Mouse (Mus musculus) heart, embryonic 13.5 days (tissue): ENCODE results near the gene Icam5. TPM values are rescaled to one million over a fixed set of nuclear protein-coding genes. Genes with fewer than 3 reads are reported as not detected.
"Not testable (repeated sequence)": the region's sequence is repeated elsewhere in the genome, so short reads cannot be mapped to it uniquely, and the experiment has no call there.

Experiments used
- ATAC-seq: fragments of 200-750 bp; cut with Nextera tagmentation; 2 replicates; pipeline ENCODE4 v1.8.0; 2017; ENCODE audit warnings: moderate TSS enrichment; ENCODE audit not compliant: insufficient number of reproducible peaks, low FRiP score, low TSS enrichment; ENCODE audit errors: extremely low read depth
- H3K27ac ChIP-seq: fragments of 300-500 bp; sonication (generic); replicated peaks from 2 replicates; pipeline ENCODE4 v1.5.1; 2015; ENCODE audit warnings: moderate library complexity, mild to moderate bottlenecking, inconsistent platforms
- H3K27me3 ChIP-seq: fragments of 300-500 bp; sonication (generic); replicated peaks from 2 replicates; pipeline ENCODE4 v1.6.1; 2015; ENCODE audit warnings: mild to moderate bottlenecking, inconsistent platforms
- H3K36me3 ChIP-seq: fragments of 300-500 bp; sonication (generic); 2 replicates; pipeline ENCODE4 v1.6.1; 2015; ENCODE audit warnings: mild to moderate bottlenecking, inconsistent platforms
- H3K4me1 ChIP-seq: fragments of 300-500 bp; sonication (generic); 2 replicates; pipeline ENCODE4 v1.6.1; 2015; ENCODE audit warnings: inconsistent platforms
- H3K4me2 ChIP-seq: fragments of 300-500 bp; sonication (generic); 2 replicates; pipeline ENCODE4 v1.6.1; 2015; ENCODE audit warnings: inconsistent platforms, mild to moderate bottlenecking, moderate library complexity
- H3K4me3 ChIP-seq: fragments of 300-500 bp; sonication (generic); 2 replicates; pipeline ENCODE4 v1.5.1; 2015; ENCODE audit warnings: moderate library complexity, mild to moderate bottlenecking, inconsistent platforms
- H3K9ac ChIP-seq: fragments of 300-500 bp; sonication (generic); 2 replicates; pipeline ENCODE4 v1.6.1; 2015; ENCODE audit warnings: inconsistent platforms, mild to moderate bottlenecking, moderate library complexity
- H3K9me3 ChIP-seq: fragments of 300-500 bp; sonication (generic); 2 replicates; pipeline ENCODE4 v1.6.1; 2016; ENCODE audit warnings: inconsistent platforms
- WGBS: fragments of 180-500 bp; shearing (Covaris S2); methylation state at CpG from one replicate; pipeline ENCODE4 v1.1.7; 2015; ENCODE audit warnings: mixed read lengths; 5-methylcytosine and 5-hydroxymethylcytosine counted together
- polyA plus RNA-seq: library from polyadenylated mRNA; unstranded; fragments of >200 nt; fragmentation: Nextera tagmentation; extraction: Ambion mirVana; gene quantifications from 2 replicates; pipeline ENCODE4 v1.2.1, GENCODE M21; 2015

Icam5 gene
- polyA plus RNA-seq, 1 experiment from 2014 or later: 0.04 TPM

DNA sequence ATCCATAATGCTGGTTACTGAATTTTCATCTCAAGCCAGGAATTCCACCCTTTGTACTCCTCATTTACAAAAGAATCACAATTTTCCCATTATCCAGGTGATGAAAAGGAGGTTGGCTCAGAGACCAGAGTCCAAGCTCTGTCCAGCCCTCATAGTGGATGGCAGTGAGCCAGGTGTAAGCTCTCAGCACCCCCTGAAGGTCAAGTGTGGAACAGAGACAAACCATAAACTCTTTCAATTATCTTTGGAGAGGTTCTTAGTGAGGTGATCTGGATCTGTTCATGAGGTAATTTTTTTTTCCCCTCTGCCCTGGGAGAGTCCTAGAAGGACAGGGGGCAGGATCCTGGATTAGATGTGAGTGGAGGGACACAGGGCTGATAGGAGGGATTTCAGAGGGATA is 31.1 kb upstream of the Icam5 start:
- peaks cover 15% of the 10 kb centered on the region for H3K4me1 ChIP-seq
- H3K9ac ChIP-seq: peak overlapping the region; percentile 59; the same call in 1 of the 2 replicates
- H3K27ac ChIP-seq: no peak overlapping the region
- H3K4me2 ChIP-seq: no peak overlapping the region
- no peaks in the 10 kb centered on the region for H3K9me3 ChIP-seq
- no peak for ATAC-seq
- H3K27me3 ChIP-seq: no peaks in the 10 kb centered on the region
- H3K4me3 ChIP-seq: no peak overlapping the region
- H3K36me3 ChIP-seq: peaks cover 16% of the 10 kb centered on the region

DNA sequence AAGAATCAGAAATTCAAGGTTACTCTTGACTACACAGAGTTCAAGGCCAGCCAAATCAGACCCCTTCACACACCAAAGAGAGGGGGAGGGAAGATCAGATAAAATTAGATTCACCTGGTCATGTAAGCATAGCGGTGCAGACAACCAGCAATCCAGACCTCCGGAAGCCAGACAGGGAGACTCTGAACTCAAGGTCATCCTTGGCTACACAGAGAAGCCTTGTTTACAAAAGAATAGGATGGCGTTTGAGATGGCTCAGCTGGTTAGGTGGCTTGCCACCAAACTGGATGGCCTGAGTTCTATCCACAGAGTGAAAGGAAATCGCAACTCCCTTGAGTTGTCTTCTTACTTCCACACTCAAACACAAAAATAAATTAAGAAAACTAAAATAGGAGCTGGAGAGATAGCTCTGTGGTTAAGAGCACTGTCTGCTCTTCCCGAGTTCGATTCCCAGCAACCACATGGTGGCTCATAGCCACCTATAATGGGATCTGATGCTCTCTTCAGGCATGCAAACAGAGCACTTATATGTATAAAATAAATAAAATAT is 30.1 kb upstream of the Icam5 start:
- 67% methylated on average over 6 of the region's 6 CpGs for WGBS
- Histone ChIP-seq H3K36me3 (peaks cover 26% of the 10 kb centered on the region), H3K9ac (0 out of 2 replicates have a peak overlapping the region, but pooled peaks have one; percentile 24), H3K4me1 (peaks cover 15% of the 10 kb centered on the region), H3K4me2 (no peak overlapping the region), H3K27me3 (no peaks in the 10 kb centered on the region), H3K4me3 (no peak overlapping the region), H3K9me3 (no peaks in the 10 kb centered on the region), H3K27ac (no peak overlapping the region)
- ATAC-seq: no peak

DNA sequence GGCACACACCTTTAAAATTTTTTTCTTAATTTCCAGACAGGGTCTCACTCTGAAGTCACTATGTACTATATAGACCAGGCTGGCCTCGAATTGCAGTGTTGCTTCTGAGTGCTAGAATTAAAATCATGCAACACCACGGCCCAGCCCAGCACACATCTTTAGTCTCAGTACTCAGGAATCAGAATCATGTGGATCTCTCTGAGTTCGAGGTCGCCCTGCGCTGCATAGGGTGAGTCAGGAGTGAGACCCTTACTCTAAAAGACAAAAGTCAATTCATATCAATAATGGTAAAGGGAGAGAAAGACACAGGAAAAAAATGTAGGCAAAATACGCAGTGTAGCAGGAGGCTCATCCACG is 29.6 kb upstream of the Icam5 start:
- peaks cover 15% of the 10 kb centered on the region for H3K4me1 ChIP-seq
- no peak; the same call in 1 of the 2 replicates for ATAC-seq
- H3K9me3 ChIP-seq: no peaks in the 10 kb centered on the region
- no peaks in the 10 kb centered on the region for H3K27me3 ChIP-seq
- peak overlapping the region; percentile 92 for H3K9ac ChIP-seq
- peaks cover 31% of the 10 kb centered on the region for H3K36me3 ChIP-seq
- peak overlapping the region; percentile 73; the same call in 1 of the 2 replicates for H3K27ac ChIP-seq
- 10% methylated on average over 7 of the region's 7 CpGs for WGBS
- peak overlapping the region; percentile 93 for H3K4me2 ChIP-seq
- H3K4me3 ChIP-seq: peak overlapping the region; percentile 70

DNA sequence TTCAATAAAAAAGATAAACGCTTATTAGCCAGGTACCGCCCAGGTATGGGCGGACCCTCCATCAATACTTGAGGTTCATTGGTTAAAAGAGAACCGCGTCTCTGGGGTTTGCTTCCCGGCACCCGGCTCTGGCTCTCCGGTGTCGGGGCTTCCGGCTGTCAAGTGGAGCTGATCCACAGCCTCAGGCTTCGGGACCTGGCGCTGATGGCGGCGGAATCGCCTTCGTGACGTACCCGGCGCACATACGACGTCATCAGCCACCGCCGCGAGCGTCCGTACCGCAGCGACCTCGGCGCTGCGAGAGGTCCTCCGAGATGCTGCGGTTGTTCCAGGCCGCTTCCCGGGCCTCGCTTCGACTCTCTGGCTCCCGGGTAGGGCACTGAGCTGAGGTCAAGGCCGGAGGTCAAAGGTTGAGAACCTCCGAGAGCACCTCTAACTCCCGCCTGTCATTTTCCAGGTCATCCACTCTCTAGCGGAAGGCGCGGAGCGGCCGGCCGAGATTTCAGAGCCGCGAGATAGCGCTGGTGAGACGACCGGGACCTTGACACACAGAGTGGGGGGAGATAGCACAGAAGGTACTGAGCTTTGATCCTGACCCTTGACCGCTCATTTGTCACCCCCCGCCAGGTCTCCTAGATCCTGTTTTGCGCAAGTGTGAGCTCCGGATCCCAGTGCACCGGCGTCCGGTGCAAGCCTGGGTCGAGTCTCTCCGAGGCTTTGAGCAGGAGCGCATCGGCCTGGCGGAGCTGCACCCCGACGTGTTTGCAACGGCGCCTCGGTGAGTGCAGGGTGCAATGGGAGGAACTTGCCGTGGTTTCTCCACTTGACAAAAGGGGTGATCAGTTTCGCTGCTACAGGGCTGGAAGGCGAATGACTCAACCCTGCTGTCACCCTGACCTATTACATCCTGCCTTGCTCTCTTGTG is 29.0 kb upstream of the Icam5 start, which contains the start of gene Mrpl4:
Gene Mrpl4, plus strand, starts transcription at position 112 of the 925 bp plus-strand sequence.
- WGBS: under 1% methylated on average over 72 of the region's 72 CpGs
- Histone ChIP-seq H3K27ac (peak within 1 kb of the TSS; percentile 73), H3K36me3 (peaks cover 37% of the 10 kb centered on the region), H3K9me3 (no peaks in the 10 kb centered on the region), H3K4me1 (peaks cover 15% of the 10 kb centered on the region), H3K4me3 (peak within 1 kb of the TSS; percentile 70), H3K9ac (peak within 1 kb of the TSS; percentile 92), H3K4me2 (peak within 1 kb of the TSS; percentile 93), H3K27me3 (no peaks in the 10 kb centered on the region)
- peak; percentile 65 for ATAC-seq

DNA sequence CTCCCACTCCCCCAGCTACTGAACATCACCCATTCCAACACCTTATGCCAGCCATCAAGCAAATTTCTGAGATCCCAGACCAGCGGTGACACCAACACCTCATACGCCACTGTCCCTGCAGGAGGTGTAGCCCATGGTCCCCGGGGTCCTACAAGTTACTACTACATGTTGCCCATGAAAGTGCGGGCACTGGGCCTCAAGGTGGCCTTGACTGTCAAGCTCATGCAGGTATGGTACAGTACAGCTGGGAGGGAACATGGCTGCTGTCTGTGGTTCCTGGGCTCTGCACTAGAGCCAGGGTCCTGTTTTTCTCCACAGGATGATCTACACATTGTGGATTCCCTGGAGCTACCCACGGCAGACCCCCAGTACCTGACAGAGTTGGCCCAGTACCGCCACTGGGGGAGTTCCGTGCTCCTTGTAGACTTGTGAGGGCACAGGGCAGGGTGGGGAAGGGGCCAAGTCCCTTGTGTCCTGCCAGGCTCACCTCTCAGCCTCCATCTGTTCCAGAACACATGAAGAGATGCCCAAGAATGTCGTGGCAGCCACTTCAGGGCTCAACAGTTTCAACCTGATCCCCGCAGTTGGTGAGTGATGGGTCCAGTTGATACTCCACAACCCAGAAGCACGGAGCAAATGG is 24.4 kb upstream of the Icam5 start:
- no peak overlapping the region for H3K4me3 ChIP-seq
- H3K27me3 ChIP-seq: 0 out of 2 replicates have a peak, but pooled peaks cover 3% of the 10 kb centered on the region
- 87% methylated on average over 10 of the region's 10 CpGs for WGBS
- H3K4me2 ChIP-seq: no peak overlapping the region
- H3K36me3 ChIP-seq: peaks cover 53% of the 10 kb centered on the region
- H3K27ac ChIP-seq: no peak overlapping the region
- peaks cover 7% of the 10 kb centered on the region for H3K4me1 ChIP-seq
- H3K9me3 ChIP-seq: no peaks in the 10 kb centered on the region
- ATAC-seq: no peak
- no peak overlapping the region for H3K9ac ChIP-seq

DNA sequence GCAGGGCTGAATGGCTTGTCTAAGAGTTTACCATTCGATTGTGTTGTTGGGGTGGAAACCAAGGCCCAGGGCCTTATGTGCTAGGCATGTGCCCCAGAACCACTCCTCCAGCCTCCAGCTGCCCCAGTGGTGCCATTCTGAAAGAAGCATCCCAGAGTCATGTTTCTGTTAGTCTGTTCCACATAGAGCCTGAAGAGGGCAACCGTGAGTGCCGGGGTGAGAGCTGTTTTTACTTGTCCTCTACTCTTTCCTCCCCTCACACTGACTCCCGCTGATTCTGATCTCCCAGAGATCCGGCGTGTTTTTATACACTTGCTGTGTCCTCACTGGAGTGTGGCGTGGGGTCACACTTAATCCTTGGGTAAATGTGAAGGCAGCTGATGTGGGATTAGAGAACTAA is 23.9 kb upstream of the Icam5 start:
- no peak overlapping the region for H3K4me3 ChIP-seq
- WGBS: 76% methylated on average over 7 of the region's 7 CpGs
- 0 out of 2 replicates have a peak, but pooled peaks cover 5% of the 10 kb centered on the region for H3K27me3 ChIP-seq
- no peak overlapping the region for H3K27ac ChIP-seq
- no peak overlapping the region for H3K9ac ChIP-seq
- ATAC-seq: no peak
- no peak overlapping the region for H3K4me2 ChIP-seq
- peaks cover 53% of the 10 kb centered on the region for H3K36me3 ChIP-seq
- H3K9me3 ChIP-seq: no peaks in the 10 kb centered on the region
- peaks cover 7% of the 10 kb centered on the region for H3K4me1 ChIP-seq

DNA sequence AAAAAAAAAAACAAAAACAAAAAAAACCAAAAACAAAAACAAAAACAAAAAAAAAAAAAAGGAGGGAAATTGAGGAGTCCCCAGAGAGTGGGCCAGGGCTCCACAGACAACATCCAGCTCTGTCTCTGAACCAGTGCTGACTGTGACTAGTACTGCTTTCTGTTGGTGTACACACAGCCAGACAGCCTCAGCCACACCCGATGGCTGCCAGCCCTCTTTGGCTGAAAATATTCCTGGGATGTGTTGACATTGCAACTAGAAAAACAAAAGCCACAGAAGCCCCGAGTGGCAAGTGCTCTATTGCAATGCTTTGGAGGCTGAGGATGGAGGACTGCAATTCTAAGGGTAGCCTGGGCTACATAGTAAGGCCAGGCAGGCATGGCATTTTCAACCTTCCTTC is 21.5 kb upstream of the Icam5 start:
- peaks cover 9% of the 10 kb centered on the region for H3K4me1 ChIP-seq
- no peak overlapping the region for H3K27ac ChIP-seq
- H3K27me3 ChIP-seq: peaks cover 27% of the 10 kb centered on the region
- H3K36me3 ChIP-seq: peaks cover 41% of the 10 kb centered on the region
- H3K9me3 ChIP-seq: no peaks in the 10 kb centered on the region
- no peak for ATAC-seq
- WGBS: 49% methylated on average over 2 of the region's 2 CpGs
- H3K4me3 ChIP-seq: no peak overlapping the region
- H3K4me2 ChIP-seq: no peak overlapping the region
- H3K9ac ChIP-seq: no peak overlapping the region

DNA sequence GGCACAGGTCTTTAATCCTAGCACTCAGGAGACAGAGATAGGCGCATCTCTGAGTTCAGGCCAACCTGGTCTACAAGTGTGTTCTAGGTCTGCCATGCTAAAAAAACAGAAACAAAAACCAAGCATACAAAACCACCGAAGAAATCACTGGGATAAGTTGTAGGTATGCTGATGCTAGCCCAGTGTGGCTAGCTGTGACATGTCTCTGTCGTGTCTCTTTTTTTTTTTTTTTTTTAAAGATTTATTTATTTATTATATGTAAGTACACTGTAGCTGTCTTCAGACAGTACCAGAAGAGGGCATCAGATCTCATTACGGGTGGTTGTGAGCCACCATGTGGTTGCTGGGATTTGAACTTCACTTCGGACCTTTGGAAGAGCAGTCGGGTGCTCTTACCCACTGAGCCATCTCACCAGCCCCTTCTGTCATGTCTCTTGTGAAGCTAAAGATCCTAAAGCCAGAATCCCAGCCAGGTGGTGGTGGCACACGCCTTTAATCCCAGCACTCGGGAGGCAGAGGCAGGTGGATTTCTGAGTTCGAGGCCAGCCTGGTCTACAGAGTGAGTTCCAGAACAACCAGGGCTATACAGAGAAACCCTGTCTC is 20.8 kb upstream of the Icam5 start:
- ATAC-seq, H3K4me3 ChIP-seq, H3K4me2 ChIP-seq, H3K9ac ChIP-seq, H3K9me3 ChIP-seq: not testable (repeated sequence)
- WGBS: 61% methylated on average over 9 of the region's 9 CpGs
- Histone ChIP-seq H3K36me3 (peaks cover 34% of the 10 kb centered on the region), H3K4me1 (peaks cover 15% of the 10 kb centered on the region), H3K27ac (peak overlapping the region; percentile 74; the same call in 1 of the 2 replicates), H3K27me3 (peaks cover 33% of the 10 kb centered on the region)

DNA sequence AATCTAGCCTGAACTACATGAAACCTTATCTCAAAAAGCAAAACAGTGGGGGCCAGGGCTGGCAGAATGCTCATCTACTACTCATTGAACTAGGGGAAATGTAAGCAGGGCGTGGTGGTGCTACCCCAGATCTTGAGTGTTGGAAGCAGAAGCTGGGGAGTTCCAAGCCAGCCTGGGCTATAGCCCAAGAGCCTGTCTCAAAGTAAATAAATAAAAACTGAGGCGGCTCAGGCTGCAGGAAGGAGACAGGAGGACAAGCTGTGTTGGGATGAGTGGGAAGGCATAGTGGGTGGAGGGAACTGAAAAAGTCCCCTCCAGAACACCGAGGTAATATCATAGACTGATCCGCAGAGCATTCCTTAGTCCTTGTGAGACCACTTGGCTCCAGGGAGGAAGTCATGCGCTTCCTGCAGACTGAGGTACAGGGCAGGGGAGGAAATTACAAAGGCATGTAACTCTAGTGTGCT is 20.0 kb upstream of the Icam5 start:
- Histone ChIP-seq H3K36me3 (peaks cover 25% of the 10 kb centered on the region), H3K9me3 (no peaks in the 10 kb centered on the region), H3K4me3 (no peak overlapping the region), H3K9ac (no peak overlapping the region), H3K27ac (peak overlapping the region; percentile 74), H3K4me2 (no peak overlapping the region), H3K27me3 (peaks cover 42% of the 10 kb centered on the region), H3K4me1 (peaks cover 21% of the 10 kb centered on the region)
- ATAC-seq: no peak
- WGBS: 45% methylated on average over 5 of the region's 5 CpGs

DNA sequence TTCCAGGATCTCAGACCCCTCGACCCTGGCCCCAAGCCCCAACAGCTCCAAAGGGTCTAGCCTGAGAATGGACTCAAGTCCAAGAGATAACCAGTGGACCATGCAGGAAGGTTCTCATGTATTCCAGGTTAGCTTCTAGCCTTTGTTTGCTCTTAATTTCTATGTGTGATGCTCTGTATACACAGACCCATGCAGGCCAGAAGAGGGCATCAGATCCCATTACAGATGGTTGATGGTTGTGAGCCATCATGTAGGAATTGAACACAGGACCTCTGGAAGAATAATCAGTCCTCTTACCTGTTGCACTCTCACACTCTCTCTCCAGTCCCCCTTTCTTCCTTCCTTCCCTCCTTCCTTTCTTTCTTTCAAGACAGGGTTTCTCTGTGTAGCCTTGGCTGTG is 19.5 kb upstream of the Icam5 start:
- WGBS: 23% methylated on average over 1 of the region's 1 CpGs
- Histone ChIP-seq H3K27me3 (peaks cover 47% of the 10 kb centered on the region), H3K36me3 (peaks cover 21% of the 10 kb centered on the region), H3K9ac (no peak overlapping the region), H3K9me3 (no peaks in the 10 kb centered on the region), H3K27ac (peak overlapping the region; percentile 74), H3K4me3 (no peak overlapping the region), H3K4me1 (peaks cover 21% of the 10 kb centered on the region), H3K4me2 (no peak overlapping the region)
- no peak for ATAC-seq
